Mouse (Mus musculus) forebrain, postnatal 0 days (tissue): Measurements from ENCODE around the gene Myh2. TPM values are rescaled to one million over a fixed set of nuclear protein-coding genes. Genes with fewer than 3 reads are reported as not detected.
A peak's percentile ranks its signal among the peaks of the same experiment; 100 is the strongest.

ENCODE experiments used
- ATAC-seq: fragments of 200-750 bp; cut with Nextera tagmentation; 2 replicates; pipeline ENCODE4 v1.8.0; 2017; ENCODE audit warnings: mild to moderate bottlenecking, moderate library complexity
- DNase-seq: peaks from one replicate; pipeline ENCODE4 v3.0.0-alpha.2; 2015
- H3K27ac ChIP-seq: fragments of 300-500 bp; sonication (generic); 2 replicates; pipeline ENCODE4 v1.5.1; 2014; ENCODE audit warnings: low read depth, mild to moderate bottlenecking, antibody characterized with exemption, low read length, moderate library complexity, mixed read lengths
- H3K27me3 ChIP-seq: fragments of 300-500 bp; sonication (generic); 2 replicates; pipeline ENCODE4 v1.6.1; 2014; ENCODE audit warnings: mild to moderate bottlenecking, low read length, mixed read lengths; ENCODE audit not compliant: insufficient read depth
- H3K36me3 ChIP-seq: fragments of 300-500 bp; sonication (generic); 2 replicates; pipeline ENCODE4 v1.6.1; 2014; ENCODE audit warnings: mild to moderate bottlenecking, moderate library complexity; ENCODE audit not compliant: insufficient read depth
- H3K4me1 ChIP-seq: fragments of 300-500 bp; sonication (generic); 2 replicates; pipeline ENCODE4 v1.6.1; 2014; ENCODE audit warnings: antibody characterized with exemption; ENCODE audit not compliant: insufficient read depth
- H3K4me2 ChIP-seq: fragments of 300-500 bp; sonication (generic); 2 replicates; pipeline ENCODE4 v1.6.1; 2014; ENCODE audit warnings: low read depth, mild to moderate bottlenecking, moderate library complexity
- H3K4me3 ChIP-seq: fragments of 300-500 bp; sonication (generic); 2 replicates; pipeline ENCODE4 v1.5.1; 2014; ENCODE audit warnings: low read depth, low read length, mixed read lengths
- H3K9ac ChIP-seq: fragments of 300-500 bp; sonication (generic); 2 replicates; pipeline ENCODE4 v1.6.1; 2014; ENCODE audit warnings: mild to moderate bottlenecking
- H3K9me3 ChIP-seq: fragments of 300-500 bp; sonication (generic); 2 replicates; pipeline ENCODE4 v1.6.1; 2016; ENCODE audit warnings: low read length
- CTCF ChIP-seq: sonication (generic); IDR thresholded peaks from 2 replicates; pipeline ENCODE4 v1.5.1; 2016; ENCODE audit warnings: antibody characterized with exemption, control low read depth, low read depth
- WGBS: fragments of 180-500 bp; shearing (Covaris S2); extraction: QIAGEN DNeasy Blood & Tissue Kit; methylation state at CpG from one replicate; pipeline ENCODE4 v1.1.7; 2014; 5-methylcytosine and 5-hydroxymethylcytosine counted together
- polyA plus RNA-seq: library from polyadenylated mRNA; unstranded; fragments of >200 nt; fragmentation: Nextera tagmentation; extraction: Ambion mirVana; gene quantifications from 2 replicates; pipeline ENCODE4 v1.2.1, GENCODE M21; 2015
- total RNA-seq: library from RNA; depleted of rRNA; stranded (reverse); fragments of >200 nt; gene quantifications from 2 replicates; pipeline ENCODE4 v1.2.3, GENCODE M21; 2014

Myh2 gene
- total and polyA plus RNA-seq, 2 experiments from 2014 or later, result 0.18 to 0.33 TPM

- H3K27ac ChIP-seq, result no peak overlapping the region
- no peak overlapping the region for H3K4me3 ChIP-seq
- ATAC-seq (no peak), DNase-seq (no peak)
- H3K9ac ChIP-seq, result no peak overlapping the region
- H3K27me3 ChIP-seq, result no peaks in the 10 kb centered on the region
- H3K4me2 ChIP-seq, result no peak overlapping the region
- H3K9me3 ChIP-seq, result no peaks in the 10 kb centered on the region
- TF ChIP-seq CTCF, result no peak
- no peaks in the 10 kb centered on the region for H3K36me3 ChIP-seq
- 0 out of 2 replicates have a peak, but pooled peaks cover 5% of the 10 kb centered on the region for H3K4me1 ChIP-seq
- WGBS, result 89% methylated on average over 3 of the region's 3 CpGs
These were observed 53.6 kb downstream of the Myh2 start for GRCm38 (mm10) chr11:67224466-67224865.

DNA sequence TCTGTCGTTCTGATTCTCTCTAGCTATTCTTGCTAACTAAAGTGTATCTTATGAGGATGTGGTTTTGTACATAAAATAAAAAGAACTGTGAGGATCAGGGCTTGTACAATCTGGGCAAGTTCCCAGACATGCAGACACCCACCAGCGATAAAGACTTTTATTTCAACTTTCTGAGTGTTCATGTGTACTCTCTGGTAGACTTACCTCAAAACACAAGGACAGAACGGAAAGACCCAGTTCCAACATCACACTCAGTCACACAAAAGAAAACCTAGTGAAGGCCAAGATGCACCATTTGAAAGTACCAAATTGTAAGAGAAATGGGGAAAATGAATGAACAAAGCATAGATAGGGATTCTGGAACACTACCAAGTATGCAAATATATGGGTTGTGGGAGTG is 57.9 kb downstream of the Myh2 start:
- 64% methylated on average over 3 of the region's 3 CpGs for WGBS
- no peak for ATAC-seq
- no peak overlapping the region for H3K27ac ChIP-seq
- no peaks in the 10 kb centered on the region for H3K36me3 ChIP-seq
- DNase-seq, result no peak
- H3K4me3 ChIP-seq, result no peak overlapping the region
- H3K9ac ChIP-seq, result no peak overlapping the region
- no peaks in the 10 kb centered on the region for H3K9me3 ChIP-seq
- H3K4me2 ChIP-seq, result no peak overlapping the region
- 0 out of 2 replicates have a peak, but pooled peaks cover 5% of the 10 kb centered on the region for H3K4me1 ChIP-seq
- no peaks in the 10 kb centered on the region for H3K27me3 ChIP-seq
- no peak for TF ChIP-seq CTCF

DNA sequence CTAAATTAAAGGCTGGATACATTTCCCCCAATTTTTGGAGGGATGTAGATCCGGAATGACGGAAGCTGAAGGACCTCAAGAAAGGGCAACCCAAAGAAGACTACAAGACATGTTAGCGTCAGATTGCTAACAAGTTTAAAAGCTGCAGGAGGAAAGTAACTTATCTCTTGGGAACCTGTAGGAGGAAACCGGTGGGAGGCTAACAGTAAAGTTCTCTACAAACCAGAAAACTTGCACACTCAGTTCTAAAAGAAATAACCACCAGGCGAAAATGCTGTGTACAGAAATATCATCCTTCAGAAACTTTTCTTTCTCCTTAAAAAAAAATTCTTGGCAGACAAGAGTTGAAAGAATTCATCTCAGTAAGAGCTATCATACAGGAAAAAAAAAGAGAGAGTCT is 58.3 kb downstream of the Myh2 start:
- H3K9me3 ChIP-seq, result no peaks in the 10 kb centered on the region
- 0 out of 2 replicates have a peak, but pooled peaks cover 5% of the 10 kb centered on the region for H3K4me1 ChIP-seq
- no peak overlapping the region for H3K4me3 ChIP-seq
- no peaks in the 10 kb centered on the region for H3K27me3 ChIP-seq
- no peak for DNase-seq
- TF ChIP-seq CTCF, result no peak
- H3K4me2 ChIP-seq, result no peak overlapping the region
- 74% methylated on average over 5 of the region's 5 CpGs for WGBS
- ATAC-seq, result no peak
- no peak overlapping the region for H3K27ac ChIP-seq
- no peak overlapping the region for H3K9ac ChIP-seq
- no peaks in the 10 kb centered on the region for H3K36me3 ChIP-seq

- H3K27me3 ChIP-seq, result no peaks in the 10 kb centered on the region
- 83% methylated on average over 2 of the region's 2 CpGs for WGBS
- ATAC-seq, result no peak
- H3K27ac ChIP-seq, result no peak overlapping the region
- no peaks in the 10 kb centered on the region for H3K36me3 ChIP-seq
- no peak overlapping the region for H3K4me3 ChIP-seq
- no peak for DNase-seq
- H3K9me3 ChIP-seq, result no peaks in the 10 kb centered on the region
- no peak for TF ChIP-seq CTCF
- no peak overlapping the region for H3K4me2 ChIP-seq
- H3K4me1 ChIP-seq, result 0 out of 2 replicates have a peak, but pooled peaks cover 5% of the 10 kb centered on the region
- H3K9ac ChIP-seq, result no peak overlapping the region
These were observed 59.1 kb downstream of the Myh2 start for GRCm38 (mm10) chr11:67229946-67230345.

DNA sequence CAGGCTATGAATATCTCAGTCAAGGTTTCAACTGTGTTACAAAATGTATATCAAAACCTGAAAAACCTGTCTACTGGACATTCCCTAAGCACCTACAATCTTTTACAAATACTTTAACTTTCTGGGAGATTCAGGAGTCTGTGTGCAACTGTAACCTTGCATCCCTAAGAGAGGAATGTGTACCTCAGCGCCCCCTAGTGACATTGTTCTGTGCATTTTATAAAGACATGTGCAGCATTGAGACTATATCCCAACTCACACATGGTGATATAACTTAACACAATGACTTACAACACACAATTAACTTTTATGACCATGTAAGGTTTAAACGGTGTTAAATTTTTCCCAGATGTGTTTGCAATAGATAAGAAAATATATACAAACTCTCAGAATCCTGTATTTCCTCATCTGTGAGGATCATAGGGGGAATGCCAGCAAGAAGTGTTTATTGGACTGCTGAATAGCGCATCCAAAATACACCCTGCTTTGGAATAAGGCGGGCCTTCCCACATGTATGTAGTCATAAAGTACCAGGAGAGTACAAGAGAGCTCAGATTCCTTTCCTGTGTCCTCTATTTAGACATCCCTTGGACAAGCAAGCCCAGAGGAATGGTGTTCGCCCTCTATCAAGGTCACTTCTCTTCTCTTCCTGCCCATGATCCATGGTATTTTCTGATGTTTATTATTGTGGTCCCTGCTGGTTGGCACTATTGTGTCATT is 65.0 kb downstream of the Myh2 start:
- Histone ChIP-seq H3K27me3 (no peaks in the 10 kb centered on the region), H3K36me3 (no peaks in the 10 kb centered on the region), H3K27ac (no peak overlapping the region), H3K4me2 (no peak overlapping the region), H3K9me3 (no peaks in the 10 kb centered on the region), H3K4me3 (no peak overlapping the region), H3K4me1 (no peaks in the 10 kb centered on the region), H3K9ac (no peak overlapping the region)
- ATAC-seq (no peak), DNase-seq (peak; percentile 54)
- TF ChIP-seq CTCF, result peak; percentile 66
- 70% methylated on average over 5 of the region's 5 CpGs for WGBS

GRCm38 (mm10) chr11:67236799-67237198 is 66.0 kb downstream of the Myh2 start:
- ATAC-seq (no peak), DNase-seq (no peak)
- Histone ChIP-seq H3K4me3 (no peak overlapping the region), H3K9me3 (no peaks in the 10 kb centered on the region), H3K4me1 (no peaks in the 10 kb centered on the region), H3K36me3 (no peaks in the 10 kb centered on the region), H3K27me3 (no peaks in the 10 kb centered on the region), H3K9ac (no peak overlapping the region), H3K4me2 (no peak overlapping the region), H3K27ac (no peak overlapping the region)
- TF ChIP-seq CTCF, result no peak
- 89% methylated on average over 9 of the region's 9 CpGs for WGBS

- ATAC-seq (no peak), DNase-seq (no peak)
- Histone ChIP-seq H3K4me2 (no peak within 1 kb of the TSS), H3K4me1 (no peaks in the 10 kb centered on the region), H3K36me3 (no peaks in the 10 kb centered on the region), H3K9me3 (no peaks in the 10 kb centered on the region), H3K27ac (no peak within 1 kb of the TSS), H3K4me3 (no peak within 1 kb of the TSS), H3K27me3 (no peaks in the 10 kb centered on the region), H3K9ac (no peak within 1 kb of the TSS)
- no peak for TF ChIP-seq CTCF
- WGBS, result 63% methylated on average over 5 of the region's 5 CpGs
These were observed 66.8 kb downstream of the Myh2 start, which contains the start of gene Myh4 for GRCm38 (mm10) chr11:67237481-67238079. Gene Myh4, plus strand, starts transcription at chr11:67238029.
